Mouse (Mus musculus) left cerebral cortex, postnatal 14 days (tissue): ENCODE measurements around the gene Gm8005. TPM values are rescaled to one million over a fixed set of nuclear protein-coding genes. Genes with fewer than 3 reads are reported as not detected.
"Not testable (repeated sequence)": the region's sequence is repeated elsewhere in the genome, so short reads cannot be mapped to it uniquely, and the experiment has no call there.

ENCODE experiments used
- DNase-seq, 2 experiments: peaks; one replicate each; pipeline ENCODE4 v3.0.0; 2021 to 2022; ENCODE audit warnings: low spot score in 2 of 2, mixed read lengths in 1 of 2
- intact Hi-C: fragments of 180-260 bp; cut with DNase I; formaldehyde crosslinking; loops from one replicate; pipeline ENCODE4 v1.15.1; 2025
- long read RNA-seq, 2 experiments: library from polyadenylated mRNA; stranded (forward); transcript quantifications; one replicate each; pipeline ENCODE4 v2.0.0; 2021
- total RNA-seq, 2 experiments: library from RNA; stranded (reverse); gene quantifications; 2 replicates each; pipeline ENCODE4 v1.2.3; 2021

Gm8005 gene
- not detected for total RNA-seq
- long read RNA-seq, experiment 1: 0 reads
- long read RNA-seq, experiment 2: 0 reads

- intact Hi-C loops, DNase-seq: not testable (repeated sequence)
These were observed at the start of gene Gm8005 for GRCm38 (mm10) chr14:42439573-42439972. Gm8005 (minus strand) TSS chr14:42439673.

GRCm38 (mm10) chr14:42463581-42463980, 24.1 kb upstream of the Gm8005 start, which contains the start of gene Gm8011:
Gm8011 (plus strand) TSS chr14:42463881.
- intact Hi-C loops, DNase-seq: not testable (repeated sequence)

Other genes starting within 250 kb of the Gm8005 start
- 1 to 10 TPM in 1 of 2 experiments, under 1 TPM in 1; 0.82 to 2.2 TPM for gene Gm3573, start 248.9 kb downstream of the Gm8005 start, total RNA-seq
- gene Gm17026, start 179.6 kb downstream of the Gm8005 start, total RNA-seq: not detected
- gene Gm9611, start 142.3 kb downstream of the Gm8005 start, total RNA-seq: not detected
- not detected for gene Gm7995, start 129.5 kb downstream of the Gm8005 start, total RNA-seq
- not detected for gene Gm8011, start 24.2 kb upstream of the Gm8005 start, total RNA-seq
- gene Gm8020, start 62.7 kb upstream of the Gm8005 start, total RNA-seq: not detected
- gene Gm8024, start 84.6 kb upstream of the Gm8005 start, total RNA-seq: not detected
- not detected for gene Gm17124, start 160.2 kb upstream of the Gm8005 start, total RNA-seq
- not detected for gene Gm3633, start 202.2 kb upstream of the Gm8005 start, total RNA-seq
- gene Gm10378, start 216.3 kb upstream of the Gm8005 start, total RNA-seq: not detected